Mouse (Mus musculus) R1 (cell line): ENCODE data around the gene Itm2b.

Experiments used
- DNase-seq: peaks from one replicate; pipeline ENCODE4 v3.0.0-alpha.2; 2018; ENCODE audit warnings: low read depth, low spot score

Gene Itm2b

GRCm38 (mm10) chr14:73384913-73385719 is at the start of gene Itm2b:
Gene Itm2b (minus strand): TSS chr14:73385289.
- DNase-seq, result peak; percentile 83

DNA sequence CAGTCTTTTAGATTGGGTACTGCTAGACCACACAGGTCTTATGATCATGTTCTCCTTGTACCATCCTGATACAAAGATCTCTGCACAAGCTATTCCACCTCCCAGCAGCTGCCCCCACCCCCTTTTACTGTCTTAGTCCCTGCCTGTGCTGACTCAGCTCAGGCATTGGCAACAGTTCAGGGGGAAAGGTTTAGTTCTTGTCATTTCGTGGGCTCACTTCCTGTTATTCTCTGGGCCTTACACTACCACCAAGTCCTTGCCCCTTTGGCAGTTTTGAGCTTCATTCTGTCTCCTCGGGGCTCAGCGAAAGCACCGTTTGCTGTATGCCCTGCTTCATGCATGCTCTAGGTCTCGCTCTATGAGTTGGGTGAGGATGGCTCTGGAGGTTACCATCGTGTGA is 48.4 kb upstream of the Itm2b start:
- no peak for DNase-seq

GRCm38 (mm10) chr14:73430571-73430970 is 45.5 kb upstream of the Itm2b start:
- DNase-seq, result no peak

DNA sequence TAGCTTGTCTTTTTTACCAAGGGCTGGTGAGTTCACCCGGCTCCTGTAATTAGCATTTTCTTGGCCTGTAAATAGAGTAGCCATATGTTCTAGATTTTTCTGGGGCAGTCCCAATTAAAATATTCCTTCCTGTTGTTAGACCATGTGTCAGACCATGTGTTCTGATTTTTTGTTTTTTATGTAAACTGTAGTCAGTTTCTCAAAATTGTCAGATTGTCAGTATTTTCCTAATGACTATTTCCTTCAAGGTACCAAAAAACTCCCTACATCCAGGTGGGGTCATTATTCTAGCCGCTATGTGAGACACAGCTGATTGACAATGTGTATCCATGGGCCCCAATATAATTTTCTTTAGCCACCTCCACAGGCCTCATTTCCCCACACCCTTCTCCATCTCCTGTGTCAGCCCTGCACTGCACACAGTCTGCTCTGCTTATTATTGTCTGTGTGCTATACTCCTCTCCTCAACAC is 40.5 kb upstream of the Itm2b start:
- DNase-seq, result no peak

- DNase-seq, result no peak
These were observed 39.9 kb upstream of the Itm2b start for GRCm38 (mm10) chr14:73424961-73425360.

- DNase-seq, result no peak
These were observed 38.5 kb upstream of the Itm2b start for GRCm38 (mm10) chr14:73423542-73423941.

DNA sequence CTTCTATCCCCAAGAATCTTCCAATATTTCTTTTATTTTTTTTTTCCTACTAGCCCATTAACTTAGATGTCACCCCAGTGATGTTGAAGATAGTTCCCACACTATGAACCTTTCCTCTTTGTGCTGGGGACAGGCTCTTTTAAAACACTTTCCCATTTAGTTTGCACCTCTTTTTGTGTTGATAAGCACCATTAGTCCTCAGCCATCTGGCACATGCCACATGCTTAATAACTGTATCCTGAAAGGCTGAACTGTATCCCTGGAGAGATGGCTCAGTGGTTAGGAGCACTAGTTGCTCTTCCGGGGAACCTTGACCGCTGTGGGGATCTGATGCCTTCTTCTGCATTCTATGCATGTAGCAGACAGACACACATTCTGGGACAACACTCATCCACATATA is 37.5 kb upstream of the Itm2b start:
- DNase-seq, result no peak

- no peak for DNase-seq
These were observed 36.5 kb upstream of the Itm2b start for GRCm38 (mm10) chr14:73421580-73421979.

GRCm38 (mm10) chr14:73420138-73420745 is 35.2 kb upstream of the Itm2b start:
- peak; percentile 19 for DNase-seq

- DNase-seq, result peak; percentile 23
These were observed 31.4 kb upstream of the Itm2b start for GRCm38 (mm10) chr14:73416511-73416910.

GRCm38 (mm10) chr14:73415376-73416035 is 30.4 kb upstream of the Itm2b start:
- peak; percentile 28 for DNase-seq

GRCm38 (mm10) chr14:73411729-73412128 is 26.6 kb upstream of the Itm2b start:
- DNase-seq, result no peak

GRCm38 (mm10) chr14:73410083-73410482 is 25.0 kb upstream of the Itm2b start:
- DNase-seq, result no peak

DNA sequence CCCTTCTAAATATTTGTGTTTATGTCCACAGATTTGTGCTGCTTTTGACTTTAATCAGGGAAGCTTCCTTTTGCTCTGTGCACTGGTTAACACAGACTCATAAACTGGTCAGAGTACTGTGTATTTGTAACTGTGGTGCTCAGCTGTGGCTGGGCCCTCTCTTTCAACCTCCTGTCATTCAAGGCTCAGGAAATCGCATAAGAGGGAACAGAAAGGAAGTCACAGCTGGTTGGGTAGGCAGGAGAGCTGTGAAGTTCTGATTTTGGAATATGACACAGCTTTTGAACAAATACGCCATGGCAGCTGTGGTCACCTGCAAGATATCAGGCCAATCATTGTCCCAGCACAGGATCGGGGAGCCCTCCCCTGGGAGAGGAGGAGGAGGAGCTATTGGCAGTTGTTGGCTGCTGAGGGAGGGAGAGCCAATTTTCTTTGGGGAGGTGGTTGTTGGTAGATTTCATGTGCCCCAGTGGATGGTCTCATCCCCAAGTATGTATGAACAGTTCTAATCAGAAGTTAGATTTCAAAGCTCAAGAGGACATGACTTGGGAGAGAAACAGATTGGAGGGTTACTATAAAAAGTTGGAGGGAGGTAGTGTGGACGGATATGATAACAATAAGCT is 23.2 kb upstream of the Itm2b start:
- DNase-seq, result no peak

DNA sequence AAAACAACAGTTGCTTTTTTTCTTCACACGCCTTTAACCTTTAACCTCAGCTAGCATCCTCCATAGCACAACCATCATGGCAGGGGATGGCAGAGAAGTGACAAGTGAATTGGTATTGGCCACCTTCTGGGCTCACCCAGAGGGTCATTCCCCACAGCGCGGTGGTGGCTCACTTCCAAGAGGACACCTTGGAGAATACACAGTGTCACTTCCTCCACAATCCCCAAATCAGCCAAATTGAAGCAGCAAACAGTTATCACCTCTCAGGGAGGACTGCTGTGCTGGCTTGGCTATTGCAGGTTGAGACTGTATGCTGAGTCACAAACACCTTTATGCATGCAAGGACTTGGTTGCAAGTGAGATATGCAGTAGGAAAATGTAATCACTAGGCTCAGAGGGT is 18.9 kb upstream of the Itm2b start:
- DNase-seq, result no peak

GRCm38 (mm10) chr14:73403351-73403750 is 18.3 kb upstream of the Itm2b start:
- DNase-seq, result no peak

GRCm38 (mm10) chr14:73402296-73403035 is 17.4 kb upstream of the Itm2b start:
- peak; percentile 66 for DNase-seq

GRCm38 (mm10) chr14:73401408-73401807 is 16.3 kb upstream of the Itm2b start:
- DNase-seq, result no peak

DNA sequence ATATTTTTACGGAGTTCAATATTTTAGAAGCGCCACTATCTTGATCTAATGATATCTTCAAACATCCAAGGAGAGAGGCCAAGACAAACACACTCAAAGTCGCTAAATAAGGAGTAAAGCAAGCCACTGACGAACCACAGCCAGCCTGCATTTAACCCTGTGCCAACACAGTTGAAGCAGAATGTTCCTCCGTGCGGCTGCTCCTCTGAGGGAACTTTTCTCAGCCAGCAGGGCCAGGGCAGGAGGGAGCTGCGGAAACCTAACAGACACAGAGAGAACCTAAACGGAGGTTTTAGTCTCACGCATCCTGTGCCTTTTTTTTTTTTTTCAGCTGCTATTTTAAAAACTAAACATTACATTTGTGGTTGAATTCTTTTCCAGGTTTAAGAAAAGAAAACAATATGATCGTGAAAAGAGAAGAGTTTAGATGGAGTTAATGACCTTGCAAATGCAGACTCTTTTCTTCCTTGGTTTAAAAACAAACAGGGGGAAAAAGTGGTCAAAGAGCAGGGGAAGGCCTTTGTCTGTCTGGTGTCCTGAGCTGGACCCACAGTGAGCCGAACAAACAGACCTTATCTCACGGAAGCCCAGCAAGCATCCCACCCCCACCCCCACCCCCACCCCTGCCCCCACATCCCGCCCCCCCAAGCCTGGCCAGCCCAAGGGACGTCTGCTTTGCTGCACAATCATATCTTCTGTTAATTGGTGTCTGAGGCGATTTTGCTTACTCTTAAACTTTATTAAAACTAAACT is 15.0 kb upstream of the Itm2b start:
- DNase-seq, result no peak

- no peak for DNase-seq
These were observed 13.4 kb upstream of the Itm2b start for GRCm38 (mm10) chr14:73398367-73398996.
